Mouse (Mus musculus): Measurements from ENCODE around the gene Gm17387. TPM values are rescaled to one million over a fixed set of nuclear protein-coding genes. Genes with fewer than 3 reads are reported as not detected.
A peak's percentile ranks its signal among the peaks of the same experiment; 100 is the strongest.

Gene Gm17387
- total and polyA plus RNA-seq, 2 experiments from 2014 or later = not detected

DNA sequence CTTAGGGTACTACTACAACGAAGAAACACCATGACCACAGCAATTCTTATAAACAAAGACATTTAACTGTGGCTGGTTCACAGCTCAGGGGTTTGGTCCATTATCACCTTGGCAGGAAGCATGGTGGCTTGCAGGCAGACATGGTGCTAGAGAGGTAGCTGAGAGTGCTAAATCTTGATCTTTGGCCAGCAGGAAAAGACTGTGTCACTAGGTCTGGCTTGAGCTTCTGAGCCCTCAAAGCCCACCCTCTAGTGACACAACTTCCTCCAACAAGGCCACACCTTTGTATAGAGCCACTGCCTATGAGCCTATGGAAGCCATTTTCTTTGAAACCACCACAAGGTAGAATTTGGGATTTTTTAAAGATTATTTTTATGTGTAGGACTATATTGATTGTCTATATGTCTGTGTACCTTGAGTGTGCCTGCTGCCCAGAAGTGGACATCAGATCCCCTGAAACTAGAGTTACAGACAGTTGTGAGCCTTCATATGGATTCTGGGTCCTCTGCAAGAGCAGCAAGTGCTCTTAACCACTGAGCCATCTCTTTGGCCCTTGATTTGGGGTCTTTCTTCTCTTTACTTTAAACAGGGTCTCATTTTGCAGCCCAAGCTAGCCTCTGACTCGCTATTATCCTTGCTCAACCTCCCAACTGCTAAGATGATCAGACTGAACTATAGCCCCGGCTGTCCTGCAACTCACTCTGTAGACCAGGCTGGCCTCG is 10.6 kb downstream of the Gm17387 start:
- no peak for ATAC-seq
- TF ChIP-seq CTCF (IDR thresholded peaks at IDR 0.05; ENCODE audit: low read depth) = no peak
- H3K9ac ChIP-seq = no peak overlapping the region
- no peak overlapping the region for H3K4me3 ChIP-seq (ENCODE audit: low read depth, low read length)
- no peak overlapping the region for H3K27ac ChIP-seq (ENCODE audit: low read depth, low read length)
- 96% methylated on average over 4 of the region's 4 CpGs for WGBS
- H3K4me1 ChIP-seq (ENCODE audit: insufficient read depth) = no peaks in the 10 kb centered on the region
- no peaks in the 10 kb centered on the region for H3K27me3 ChIP-seq (ENCODE audit: insufficient read depth, low read length)
- no peak overlapping the region for H3K4me2 ChIP-seq (ENCODE audit: low read depth)
- no peak for DNase-seq
- no peaks in the 10 kb centered on the region for H3K36me3 ChIP-seq (ENCODE audit: insufficient read depth)
- H3K9me3 ChIP-seq (ENCODE audit: low read length) = no peaks in the 10 kb centered on the region

DNA sequence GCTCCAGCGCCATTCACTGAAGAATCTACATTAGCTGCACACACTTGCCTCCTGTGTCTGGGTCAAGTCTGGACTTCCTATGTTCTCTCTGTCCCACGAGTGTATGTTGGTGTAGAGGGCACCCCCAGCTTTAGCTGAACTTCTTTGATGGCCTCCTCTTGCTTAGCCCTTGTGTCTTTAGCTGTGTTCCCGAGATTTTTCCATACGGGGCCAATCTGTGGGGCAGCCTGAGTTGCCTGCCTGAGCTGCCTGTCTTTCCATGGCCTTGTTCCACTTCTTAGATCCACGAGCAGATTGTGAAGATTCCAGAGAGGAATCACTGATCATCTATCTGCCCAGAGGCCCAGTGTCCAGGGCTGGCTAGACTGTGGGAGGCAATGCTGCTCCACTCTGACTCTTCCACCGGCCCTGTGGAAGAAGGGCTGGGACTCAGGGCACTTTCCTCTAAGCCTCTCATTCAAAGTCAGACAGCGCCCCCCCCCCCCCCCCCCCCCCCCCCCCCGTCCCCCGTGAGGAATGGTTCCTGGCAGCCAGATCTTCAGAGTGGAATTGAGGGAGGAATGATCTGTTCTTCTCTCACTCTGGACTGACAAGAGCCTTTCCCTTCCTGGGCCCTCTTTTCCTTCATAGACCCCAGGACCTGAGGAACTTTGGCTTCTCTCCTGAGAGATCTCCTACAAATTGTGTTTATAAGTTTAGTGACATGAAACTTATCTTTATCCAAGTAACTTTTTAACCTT is 12.1 kb downstream of the Gm17387 start:
- 39% methylated on average over 6 of the region's 9 CpGs for WGBS
- DNase-seq = no peak

DNA sequence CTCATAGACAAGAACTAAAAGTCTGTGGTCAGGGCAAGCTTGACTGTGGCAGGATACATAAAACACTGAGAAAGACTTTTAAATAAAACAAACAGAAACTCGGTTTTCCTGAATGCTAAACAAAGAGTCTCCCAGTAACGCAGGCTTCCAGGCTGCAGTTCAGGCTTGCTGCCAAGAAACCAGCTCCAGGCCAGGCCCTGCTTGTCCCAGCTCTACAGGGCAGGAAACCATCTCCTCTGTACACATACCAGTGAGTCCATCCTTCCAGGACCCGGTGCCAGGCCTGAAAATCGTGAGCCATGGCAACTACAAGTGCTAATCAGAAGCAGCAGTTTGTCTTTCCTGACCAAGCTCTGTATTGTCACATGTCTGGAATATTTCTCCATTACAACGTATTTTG is 12.7 kb downstream of the Gm17387 start:
- TF ChIP-seq CTCF (IDR thresholded peaks at IDR 0.05; ENCODE audit: low read depth) = no peak
- Histone ChIP-seq H3K27ac (ENCODE audit: low read depth, low read length) (no peak overlapping the region), H3K4me1 (ENCODE audit: insufficient read depth) (no peaks in the 10 kb centered on the region), H3K27me3 (ENCODE audit: insufficient read depth, low read length) (no peaks in the 10 kb centered on the region), H3K4me3 (ENCODE audit: low read depth, low read length) (no peak overlapping the region), H3K36me3 (ENCODE audit: insufficient read depth) (no peaks in the 10 kb centered on the region), H3K9me3 (ENCODE audit: low read length) (no peaks in the 10 kb centered on the region), H3K9ac (no peak overlapping the region), H3K4me2 (ENCODE audit: low read depth) (no peak overlapping the region)
- WGBS = 18% methylated on average over 5 of the region's 5 CpGs
- ATAC-seq = peak; percentile 74; the same call in 1 of the 2 replicates
- DNase-seq = peak; percentile 53

More for the DNA sequence above, 12.1 kb downstream of the Gm17387 start:
- no peaks in the 10 kb centered on the region for H3K36me3 ChIP-seq (ENCODE audit: insufficient read depth)
- no peaks in the 10 kb centered on the region for H3K4me1 ChIP-seq (ENCODE audit: insufficient read depth)
- H3K9ac ChIP-seq = no peak overlapping the region
- ATAC-seq = no peak
- no peak overlapping the region for H3K4me3 ChIP-seq (ENCODE audit: low read depth, low read length)
- no peaks in the 10 kb centered on the region for H3K9me3 ChIP-seq (ENCODE audit: low read length)
- H3K27me3 ChIP-seq (ENCODE audit: insufficient read depth, low read length) = no peaks in the 10 kb centered on the region
- no peak overlapping the region for H3K4me2 ChIP-seq (ENCODE audit: low read depth)
- no peak overlapping the region for H3K27ac ChIP-seq (ENCODE audit: low read depth, low read length)
- no peak for TF ChIP-seq CTCF (IDR thresholded peaks at IDR 0.05; ENCODE audit: low read depth)

DNA sequence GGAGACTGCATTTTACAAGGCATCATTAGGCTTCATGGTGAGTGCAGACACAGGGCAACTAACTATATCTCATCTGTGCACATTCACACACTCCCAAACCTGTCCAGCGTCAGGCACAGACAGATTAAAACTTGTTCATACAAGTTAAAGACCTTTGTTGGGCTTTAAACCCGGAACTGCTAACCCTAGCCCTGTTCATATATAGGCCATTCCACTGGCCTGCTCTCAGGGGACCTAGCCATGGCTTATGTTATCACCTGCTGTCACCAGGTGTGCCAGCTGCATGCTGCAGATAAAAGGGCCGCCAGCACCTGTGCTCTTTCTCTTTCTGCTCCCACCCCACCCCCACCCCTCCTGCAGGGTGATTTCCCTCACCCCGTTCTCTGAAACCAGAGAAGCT is 13.6 kb downstream of the Gm17387 start:
- H3K27me3 ChIP-seq (ENCODE audit: insufficient read depth, low read length) = no peaks in the 10 kb centered on the region
- no peak overlapping the region for H3K27ac ChIP-seq (ENCODE audit: low read depth, low read length)
- no peaks in the 10 kb centered on the region for H3K36me3 ChIP-seq (ENCODE audit: insufficient read depth)
- ATAC-seq (no peak), DNase-seq (no peak)
- WGBS = 62% methylated on average over 4 of the region's 4 CpGs
- no peak overlapping the region for H3K4me3 ChIP-seq (ENCODE audit: low read depth, low read length)
- TF ChIP-seq CTCF (IDR thresholded peaks at IDR 0.05; ENCODE audit: low read depth) = no peak
- H3K4me1 ChIP-seq (ENCODE audit: insufficient read depth) = no peaks in the 10 kb centered on the region
- no peak overlapping the region for H3K4me2 ChIP-seq (ENCODE audit: low read depth)
- H3K9me3 ChIP-seq (ENCODE audit: low read length) = no peaks in the 10 kb centered on the region
- no peak overlapping the region for H3K9ac ChIP-seq

DNA sequence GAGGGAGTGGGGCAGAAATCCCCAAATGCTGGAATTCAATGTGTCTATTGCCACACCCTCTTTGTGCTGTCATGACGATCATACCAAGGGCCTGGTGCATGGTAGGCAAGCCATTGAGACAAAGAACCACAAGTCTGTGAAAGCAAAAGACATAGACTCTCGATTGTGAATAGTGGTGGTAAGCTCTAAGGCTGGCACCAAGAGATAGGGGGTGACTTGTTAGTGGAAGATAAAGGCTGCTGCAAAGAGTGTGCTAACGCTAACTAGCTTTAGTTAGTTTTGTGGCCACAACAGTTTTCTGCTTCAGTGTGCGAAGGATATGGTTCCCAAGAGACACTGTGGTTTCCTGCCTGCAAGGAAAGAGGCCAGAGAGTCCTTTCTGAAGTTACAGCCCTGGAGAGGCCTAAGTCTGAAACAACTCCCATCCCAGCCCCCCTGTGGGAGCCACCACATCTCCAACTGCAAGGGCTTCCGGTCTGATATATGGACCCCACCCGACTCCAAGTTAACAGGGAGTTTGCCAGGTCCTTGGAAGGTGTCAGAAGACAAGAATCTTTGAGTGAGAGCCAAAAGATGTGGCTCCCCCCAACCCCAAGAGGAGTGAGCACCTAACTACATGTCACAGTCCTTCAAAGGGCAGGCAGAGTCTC is 18.1 kb downstream of the Gm17387 start:
- Histone ChIP-seq H3K9ac (no peak overlapping the region), H3K27ac (ENCODE audit: low read depth, low read length) (peak overlapping the region; percentile 50; the same call in 1 of the 2 replicates), H3K4me1 (ENCODE audit: insufficient read depth) (0 out of 2 replicates have a peak, but pooled peaks cover 3% of the 10 kb centered on the region), H3K36me3 (ENCODE audit: insufficient read depth) (no peaks in the 10 kb centered on the region), H3K27me3 (ENCODE audit: insufficient read depth, low read length) (no peaks in the 10 kb centered on the region), H3K9me3 (ENCODE audit: low read length) (no peaks in the 10 kb centered on the region), H3K4me2 (ENCODE audit: low read depth) (peak overlapping the region; percentile 86), H3K4me3 (ENCODE audit: low read depth, low read length) (no peak overlapping the region)
- ATAC-seq (no peak), DNase-seq (peak; percentile 10)
- TF ChIP-seq CTCF (IDR thresholded peaks at IDR 0.05; ENCODE audit: low read depth) = 0 out of 2 replicates have a peak, but pooled peaks have one; percentile 9
- WGBS = 68% methylated on average over 6 of the region's 6 CpGs

DNA sequence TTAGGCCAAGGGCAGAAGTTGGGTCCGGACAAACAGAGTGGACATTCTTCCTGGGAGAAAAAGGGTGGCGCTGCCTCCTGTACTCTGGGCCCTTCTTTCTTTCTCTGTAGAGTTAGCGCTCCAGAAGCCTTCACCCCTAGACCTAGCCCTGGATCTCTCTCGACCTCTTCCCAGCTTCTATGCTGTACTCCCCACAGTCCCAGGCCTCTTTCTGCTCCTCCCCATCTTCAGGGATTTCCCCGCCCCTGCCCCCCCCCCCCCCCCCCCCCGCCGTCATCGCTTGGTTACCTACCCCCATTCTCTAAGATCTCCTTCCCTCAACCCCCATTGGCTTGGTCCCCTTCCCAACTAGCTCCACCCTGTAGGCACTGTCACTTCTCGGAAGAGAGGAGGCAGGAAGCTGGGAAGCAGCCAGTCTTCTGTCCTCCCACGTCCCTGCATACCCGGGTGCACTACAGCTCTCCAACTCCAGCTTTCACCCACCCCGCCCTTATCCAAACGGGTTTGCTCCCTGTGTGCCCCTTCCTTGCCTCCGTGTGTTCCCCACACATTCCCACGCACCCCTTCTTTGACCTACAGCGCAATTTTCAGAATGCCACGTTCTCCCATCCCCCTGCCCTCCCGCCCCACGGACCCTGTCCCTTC is 18.8 kb downstream of the Gm17387 start:
- WGBS = 7% methylated on average over 16 of the region's 19 CpGs
- peak overlapping the region; percentile 53 for H3K9ac ChIP-seq
- H3K4me3 ChIP-seq (ENCODE audit: low read depth, low read length) = peak overlapping the region; percentile 47
- no peaks in the 10 kb centered on the region for H3K9me3 ChIP-seq (ENCODE audit: low read length)
- H3K27me3 ChIP-seq (ENCODE audit: insufficient read depth, low read length) = no peaks in the 10 kb centered on the region
- H3K4me2 ChIP-seq (ENCODE audit: low read depth) = peak overlapping the region; percentile 86
- H3K27ac ChIP-seq (ENCODE audit: low read depth, low read length) = peak overlapping the region; percentile 78
- 0 out of 2 replicates have a peak, but pooled peaks cover 3% of the 10 kb centered on the region for H3K4me1 ChIP-seq (ENCODE audit: insufficient read depth)
- no peak for TF ChIP-seq CTCF (IDR thresholded peaks at IDR 0.05; ENCODE audit: low read depth)
- H3K36me3 ChIP-seq (ENCODE audit: insufficient read depth) = no peaks in the 10 kb centered on the region
- DNase-seq (peak; percentile 81), ATAC-seq (peak; percentile 91)
